Mouse (Mus musculus): Measurements from ENCODE around the gene Kyat1. TPM values are rescaled to one million over a fixed set of nuclear protein-coding genes. Genes with fewer than 3 reads are reported as not detected.

The Kyat1 gene
- polyA plus RNA-seq, 1 experiment from 2014 or later: 22.0 TPM

DNA sequence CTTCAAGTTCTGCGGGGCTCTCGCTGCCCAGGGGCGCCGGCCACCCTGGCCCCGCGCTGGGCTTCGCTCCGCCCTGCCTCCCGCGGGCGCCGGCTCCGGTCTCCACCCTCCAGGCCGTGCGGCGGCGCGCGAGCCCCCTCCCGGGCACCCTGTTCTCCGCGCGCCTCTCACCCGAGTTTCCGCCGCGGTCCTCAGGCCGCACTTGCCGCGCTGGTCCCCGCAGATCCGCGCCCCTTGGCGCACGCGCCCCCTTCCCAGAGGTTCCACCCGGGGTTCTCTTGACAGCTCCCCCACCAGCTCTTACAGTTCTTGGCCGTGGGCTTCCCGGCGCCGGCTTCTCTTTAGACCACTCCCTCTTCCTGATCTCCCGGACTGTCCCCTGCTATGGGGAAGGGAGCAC, 32.2 kb upstream of the Kyat1 start:
- ATAC-seq (ENCODE audit: insufficient number of reproducible peaks, insufficient read depth, low FRiP score, low read depth): peak; percentile 76
- Histone ChIP-seq H3K9me3 (ENCODE audit: control insufficient read depth, low read length) (no peaks in the 10 kb centered on the region), H3K27me3 (ENCODE audit: control insufficient read depth, insufficient read depth, low read length) (no peaks in the 10 kb centered on the region), H3K27ac (replicated peaks in 1 of 2; ENCODE audit: control insufficient read depth in 1 of 2, insufficient read depth in 1 of 2, low read depth in 2 of 2, low read length in 2 of 2) (peak overlapping the region; percentile 87 to 91), H3K4me1 (ENCODE audit: control insufficient read depth in 2 of 2, insufficient read depth in 2 of 2, low read length in 2 of 2) (peaks cover 32 to 46% of the 10 kb centered on the region in 2 experiments), H3K36me3 (ENCODE audit: control insufficient read depth, insufficient read depth, low read length) (peaks cover 24% of the 10 kb centered on the region), H3K9ac (ENCODE audit: low read length) (peak overlapping the region; percentile 91), H3K4me3 (ENCODE audit: control insufficient read depth in 1 of 2, insufficient read depth in 1 of 2, low read depth in 1 of 2, low read length in 2 of 2) (peak overlapping the region; percentile 76 to 93), H3K4me2 (ENCODE audit: low read length) (peak overlapping the region; percentile 90)
- WGBS: under 1% methylated on average over 39 of the region's 42 CpGs

DNA sequence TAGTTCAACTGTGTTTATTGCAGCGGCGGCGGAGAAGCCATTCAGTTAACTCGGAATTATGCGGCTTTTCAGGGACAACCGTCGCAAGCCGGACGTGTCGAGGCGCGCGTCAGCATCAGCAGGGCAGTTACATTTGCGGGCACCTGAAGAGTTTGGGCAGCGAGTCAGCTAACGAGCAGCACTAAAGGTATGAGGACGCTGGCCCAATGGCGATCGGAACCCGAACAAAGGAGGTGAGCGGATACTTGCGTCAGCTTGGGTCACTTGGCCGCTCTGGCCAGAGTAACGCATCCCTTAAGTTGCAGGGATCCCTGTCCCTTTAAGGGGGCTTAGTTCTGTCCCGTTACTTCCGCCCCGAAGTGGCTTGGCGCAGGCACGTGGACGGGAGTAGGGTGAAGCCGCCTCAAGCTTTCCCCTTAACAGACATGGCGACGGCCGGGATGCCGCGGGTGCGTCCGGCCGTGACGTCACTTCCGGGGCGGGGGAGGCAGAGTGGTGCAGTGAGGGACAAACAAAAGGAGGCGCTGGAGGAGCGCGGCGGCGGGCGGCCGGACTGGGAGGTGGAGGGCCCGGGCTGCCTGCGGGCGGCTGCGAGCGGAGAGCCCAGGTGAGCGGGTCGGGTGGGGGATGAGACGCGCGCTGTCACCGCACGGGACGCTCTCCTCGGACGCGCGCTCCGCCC, 31.7 kb upstream of the Kyat1 start, which contains the start of gene Lrrc8a:
Gene Lrrc8a (plus strand): TSS at position 517 of the 682 bp plus-strand sequence.
- Histone ChIP-seq H3K27me3 (ENCODE audit: control insufficient read depth, insufficient read depth, low read length) (no peaks in the 10 kb centered on the region), H3K27ac (replicated peaks in 1 of 2; ENCODE audit: control insufficient read depth in 1 of 2, insufficient read depth in 1 of 2, low read depth in 2 of 2, low read length in 2 of 2) (peak within 1 kb of the TSS; percentile 87 to 91), H3K4me3 (ENCODE audit: control insufficient read depth in 1 of 2, insufficient read depth in 1 of 2, low read depth in 1 of 2, low read length in 2 of 2) (peak within 1 kb of the TSS; percentile 76 to 93), H3K4me2 (ENCODE audit: low read length) (peak within 1 kb of the TSS; percentile 90), H3K4me1 (ENCODE audit: control insufficient read depth in 2 of 2, insufficient read depth in 2 of 2, low read length in 2 of 2) (peaks cover 26 to 40% of the 10 kb centered on the region in 2 experiments), H3K36me3 (ENCODE audit: control insufficient read depth, insufficient read depth, low read length) (peaks cover 21% of the 10 kb centered on the region), H3K9ac (ENCODE audit: low read length) (peak within 1 kb of the TSS; percentile 91), H3K9me3 (ENCODE audit: control insufficient read depth, low read length) (no peaks in the 10 kb centered on the region)
- peak; percentile 91 for ATAC-seq (ENCODE audit: insufficient number of reproducible peaks, insufficient read depth, low FRiP score, low read depth)
- WGBS: under 1% methylated on average over 48 of the region's 67 CpGs

- Histone ChIP-seq H3K36me3 (ENCODE audit: control insufficient read depth, insufficient read depth, low read length) (peaks cover 15% of the 10 kb centered on the region), H3K9ac (ENCODE audit: low read length) (peak overlapping the region; percentile 91), H3K4me3 (ENCODE audit: control insufficient read depth in 1 of 2, insufficient read depth in 1 of 2, low read depth in 1 of 2, low read length in 2 of 2) (peak overlapping the region; percentile 76 to 93), H3K9me3 (ENCODE audit: control insufficient read depth, low read length) (no peaks in the 10 kb centered on the region), H3K4me1 (ENCODE audit: control insufficient read depth in 2 of 2, insufficient read depth in 2 of 2, low read length in 2 of 2) (peaks cover 26 to 33% of the 10 kb centered on the region in 2 experiments), H3K27ac (replicated peaks in 1 of 2; ENCODE audit: control insufficient read depth in 1 of 2, insufficient read depth in 1 of 2, low read depth in 2 of 2, low read length in 2 of 2) (peak overlapping the region; percentile 84 to 91), H3K4me2 (ENCODE audit: low read length) (peak overlapping the region; percentile 79), H3K27me3 (ENCODE audit: control insufficient read depth, insufficient read depth, low read length) (no peaks in the 10 kb centered on the region)
- WGBS: 2% methylated on average over 18 of the region's 18 CpGs
- ATAC-seq (ENCODE audit: insufficient number of reproducible peaks, insufficient read depth, low FRiP score, low read depth): no peak
Observed at GRCm38 (mm10) chr2:30236426-30237198, 31.0 kb upstream of the Kyat1 start.

- peaks cover 5% of the 10 kb centered on the region for H3K36me3 ChIP-seq (ENCODE audit: control insufficient read depth, insufficient read depth, low read length)
- H3K4me2 ChIP-seq (ENCODE audit: low read length): no peak overlapping the region
- peaks cover 21 to 23% of the 10 kb centered on the region in 2 experiments for H3K4me1 ChIP-seq (ENCODE audit: control insufficient read depth in 2 of 2, insufficient read depth in 2 of 2, low read length in 2 of 2)
- H3K4me3 ChIP-seq (ENCODE audit: control insufficient read depth in 1 of 2, insufficient read depth in 1 of 2, low read depth in 1 of 2, low read length in 2 of 2): no peak overlapping the region
- no peaks in the 10 kb centered on the region for H3K27me3 ChIP-seq (ENCODE audit: control insufficient read depth, insufficient read depth, low read length)
- H3K27ac ChIP-seq (replicated peaks in 1 of 2; ENCODE audit: control insufficient read depth in 1 of 2, insufficient read depth in 1 of 2, low read depth in 2 of 2, low read length in 2 of 2): no peak overlapping the region
- no peak for ATAC-seq (ENCODE audit: insufficient number of reproducible peaks, insufficient read depth, low FRiP score, low read depth)
- peaks cover 2% of the 10 kb centered on the region; the same call in 1 of the 2 replicates for H3K9me3 ChIP-seq (ENCODE audit: control insufficient read depth, low read length)
- WGBS: 77% methylated on average over 5 of the region's 5 CpGs
- H3K9ac ChIP-seq (ENCODE audit: low read length): no peak overlapping the region
Observed at GRCm38 (mm10) chr2:30235593-30235992, 29.9 kb upstream of the Kyat1 start.

DNA sequence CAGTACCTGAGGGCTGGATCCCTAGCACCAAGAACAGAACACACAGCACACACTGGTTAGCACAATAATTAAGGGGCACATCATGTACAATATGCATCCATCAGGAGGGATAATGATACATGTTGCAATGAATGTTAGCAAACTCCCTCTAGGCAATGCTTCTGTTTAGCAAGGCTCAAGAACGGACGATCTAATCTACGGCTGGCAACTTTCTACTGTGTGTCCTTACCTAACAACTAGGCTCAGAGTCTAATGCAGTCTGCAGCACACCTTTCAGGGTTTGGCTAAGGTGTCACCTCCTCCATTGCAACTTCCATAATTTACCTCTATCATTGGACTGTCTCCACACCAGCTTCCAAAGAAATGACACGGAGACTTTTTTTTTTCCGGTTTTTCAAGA, 10.6 kb upstream of the Kyat1 start:
- Histone ChIP-seq H3K4me2 (ENCODE audit: low read length) (no peak overlapping the region), H3K36me3 (ENCODE audit: control insufficient read depth, insufficient read depth, low read length) (no peaks in the 10 kb centered on the region), H3K27ac (replicated peaks in 1 of 2; ENCODE audit: control insufficient read depth in 1 of 2, insufficient read depth in 1 of 2, low read depth in 2 of 2, low read length in 2 of 2) (no peak overlapping the region), H3K9ac (ENCODE audit: low read length) (no peak overlapping the region), H3K4me3 (ENCODE audit: control insufficient read depth in 1 of 2, insufficient read depth in 1 of 2, low read depth in 1 of 2, low read length in 2 of 2) (no peak overlapping the region), H3K9me3 (ENCODE audit: control insufficient read depth, low read length) (no peaks in the 10 kb centered on the region), H3K4me1 (ENCODE audit: control insufficient read depth in 2 of 2, insufficient read depth in 2 of 2, low read length in 2 of 2) (no peaks in the 10 kb centered on the region), H3K27me3 (ENCODE audit: control insufficient read depth, insufficient read depth, low read length) (no peaks in the 10 kb centered on the region)
- WGBS: 85% methylated on average over 5 of the region's 5 CpGs
- ATAC-seq (ENCODE audit: insufficient number of reproducible peaks, insufficient read depth, low FRiP score, low read depth): no peak

DNA sequence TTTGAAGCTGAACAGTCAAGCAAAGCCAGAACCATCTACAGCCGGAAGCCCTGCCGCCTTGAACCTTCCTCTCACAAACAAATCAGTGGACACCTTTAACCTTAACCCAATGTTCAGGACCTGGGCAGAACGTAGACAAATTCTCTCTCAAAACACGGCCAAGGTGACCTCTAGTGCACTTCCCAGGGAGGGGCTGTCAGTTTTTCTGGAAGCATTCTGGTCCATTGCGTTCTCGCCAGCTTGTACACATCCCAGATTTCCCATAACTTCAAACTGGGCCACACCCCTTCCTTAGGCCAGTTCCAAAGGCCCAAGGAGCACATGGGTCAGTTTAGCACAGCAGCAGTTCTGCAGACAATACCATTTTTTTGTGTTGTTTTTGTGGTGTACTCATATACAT, 9.8 kb upstream of the Kyat1 start:
- H3K27me3 ChIP-seq (ENCODE audit: control insufficient read depth, insufficient read depth, low read length): no peaks in the 10 kb centered on the region
- H3K9ac ChIP-seq (ENCODE audit: low read length): no peak overlapping the region
- WGBS: 67% methylated on average over 6 of the region's 6 CpGs
- H3K4me3 ChIP-seq (ENCODE audit: control insufficient read depth in 1 of 2, insufficient read depth in 1 of 2, low read depth in 1 of 2, low read length in 2 of 2): no peak overlapping the region
- ATAC-seq (ENCODE audit: insufficient number of reproducible peaks, insufficient read depth, low FRiP score, low read depth): no peak
- no peaks in the 10 kb centered on the region for H3K36me3 ChIP-seq (ENCODE audit: control insufficient read depth, insufficient read depth, low read length)
- no peaks in the 10 kb centered on the region for H3K9me3 ChIP-seq (ENCODE audit: control insufficient read depth, low read length)
- no peak overlapping the region for H3K4me2 ChIP-seq (ENCODE audit: low read length)
- H3K27ac ChIP-seq (replicated peaks in 1 of 2; ENCODE audit: control insufficient read depth in 1 of 2, insufficient read depth in 1 of 2, low read depth in 2 of 2, low read length in 2 of 2): no peak overlapping the region
- H3K4me1 ChIP-seq (ENCODE audit: control insufficient read depth in 2 of 2, insufficient read depth in 2 of 2, low read length in 2 of 2): no peaks in the 10 kb centered on the region

DNA sequence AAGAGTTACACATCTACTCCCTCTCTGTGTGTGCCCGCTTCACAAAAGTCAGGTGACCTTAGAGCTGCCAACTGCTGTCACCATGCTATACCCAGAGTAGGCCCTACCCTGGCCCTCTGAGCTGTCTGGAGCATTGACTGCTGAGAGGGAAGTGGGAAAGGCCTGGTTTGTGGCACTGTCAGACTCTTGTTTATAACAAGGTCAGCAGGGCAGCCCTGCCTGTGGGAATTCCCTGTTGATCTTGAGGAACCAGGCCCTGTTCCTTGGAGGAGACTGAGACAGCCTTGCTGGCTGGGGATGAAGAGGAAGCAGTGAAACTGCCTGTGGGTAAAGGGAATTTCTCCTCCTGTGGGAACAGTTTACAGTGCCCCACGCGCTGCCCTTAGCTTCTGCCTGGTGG, 9.1 kb upstream of the Kyat1 start:
- Histone ChIP-seq H3K9ac (ENCODE audit: low read length) (no peak overlapping the region), H3K4me3 (ENCODE audit: control insufficient read depth in 1 of 2, insufficient read depth in 1 of 2, low read depth in 1 of 2, low read length in 2 of 2) (no peak overlapping the region), H3K9me3 (ENCODE audit: control insufficient read depth, low read length) (no peaks in the 10 kb centered on the region), H3K4me2 (ENCODE audit: low read length) (no peak overlapping the region), H3K27me3 (ENCODE audit: control insufficient read depth, insufficient read depth, low read length) (no peaks in the 10 kb centered on the region), H3K4me1 (ENCODE audit: control insufficient read depth in 2 of 2, insufficient read depth in 2 of 2, low read length in 2 of 2) (no peaks in the 10 kb centered on the region), H3K36me3 (ENCODE audit: control insufficient read depth, insufficient read depth, low read length) (no peaks in the 10 kb centered on the region), H3K27ac (replicated peaks in 1 of 2; ENCODE audit: control insufficient read depth in 1 of 2, insufficient read depth in 1 of 2, low read depth in 2 of 2, low read length in 2 of 2) (no peak overlapping the region)
- WGBS: 78% methylated on average over 3 of the region's 3 CpGs
- ATAC-seq (ENCODE audit: insufficient number of reproducible peaks, insufficient read depth, low FRiP score, low read depth): no peak

All from heart, embryonic 14.5 days (tissue).